Comparison of ENCODE assay signal across 8 mouse cellular contexts in genomic region chr8:120595963-120596362, GRCm38 (mm10). TPM values are rescaled to one million over a fixed set of nuclear protein-coding genes. Genes with fewer than 3 reads are reported as not detected.
DNase-seq lines count a peak whose midpoint lies in the region; ATAC-seq and TF ChIP-seq lines count a peak whose summit lies in the region.

No protein-coding gene starts in this region.

- no peak overlapping the region for H3K4me2 ChIP-seq in embryonic facial prominence, embryonic 14.5 days (ENCODE audit: low read depth, low read length)
- H3K4me2 ChIP-seq in limb, embryonic 14.5 days (replicated peaks; ENCODE audit: low read depth, low read length, severe bottlenecking) = no peak overlapping the region

- H3K9me3 ChIP-seq in embryonic facial prominence, embryonic 14.5 days (ENCODE audit: control insufficient read depth, low read length) = 0 out of 2 replicates have a peak, but pooled peaks cover 4% of the 10 kb centered on the region
- no peaks in the 10 kb centered on the region for H3K9me3 ChIP-seq in limb, embryonic 14.5 days (ENCODE audit: control insufficient read depth, low read length)

- no peaks in the 10 kb centered on the region for H3K27me3 ChIP-seq in embryonic facial prominence, embryonic 14.5 days (replicated peaks; ENCODE audit: control insufficient read depth, insufficient read depth, low read length)
- no peaks in the 10 kb centered on the region for H3K27me3 ChIP-seq in limb, embryonic 14.5 days (ENCODE audit: control insufficient read depth, insufficient read depth, low read length)

- H3K4me1 ChIP-seq in embryonic facial prominence, embryonic 14.5 days (ENCODE audit: control insufficient read depth, insufficient read depth, low read length) = peaks cover 8% of the 10 kb centered on the region; the same call in 1 of the 2 replicates
- peaks cover 3% of the 10 kb centered on the region; the same call in 1 of the 2 replicates for H3K4me1 ChIP-seq in limb, embryonic 14.5 days (ENCODE audit: control insufficient read depth, insufficient read depth, low read length)

- no peak for TF ChIP-seq POLR2A in limb, embryonic 14.5 days (IDR thresholded peaks at IDR 0.05; ENCODE audit: borderline replicate concordance, extremely low read depth, insufficient read depth, insufficient read length)

- peak; percentile 59 for DNase-seq in cerebellum, adult 11 months
- DNase-seq in left cerebral cortex, postnatal 4 days = peak; percentile 66
- no peak for DNase-seq in left cerebral cortex, postnatal 10 days (ENCODE audit: extremely low spot score in 1 of 2, low spot score in 2 of 2)
- peak; percentile 45 for DNase-seq in adrenal gland, adult 2 months
- peak; percentile 48 for DNase-seq in embryonic facial prominence, embryonic 14.5 days (ENCODE audit: low spot score)
- peak; percentile 33 for DNase-seq in limb, embryonic 14.5 days (ENCODE audit: low spot score)
- peak; percentile 84 for DNase-seq in retina, postnatal 1 day

- H3K4me3 ChIP-seq in embryonic facial prominence, embryonic 14.5 days (ENCODE audit: low read depth, low read length) = no peak overlapping the region
- H3K4me3 ChIP-seq in limb, embryonic 14.5 days (replicated peaks; ENCODE audit: low read length) = no peak overlapping the region

- H3K27ac ChIP-seq in embryonic facial prominence, embryonic 14.5 days (replicated peaks; ENCODE audit: low read depth, low read length) = no peak overlapping the region
- H3K27ac ChIP-seq in limb, embryonic 14.5 days (replicated peaks; ENCODE audit: low read depth, low read length) = no peak overlapping the region

- WGBS in embryonic facial prominence, embryonic 14.5 days = 11% methylated on average over 5 of the region's 5 CpGs
- 8% methylated on average over 5 of the region's 5 CpGs for WGBS in limb, embryonic 14.5 days

- no peak overlapping the region for H3K9ac ChIP-seq in embryonic facial prominence, embryonic 14.5 days (ENCODE audit: low read depth, low read length)
- no peak overlapping the region for H3K9ac ChIP-seq in limb, embryonic 14.5 days (ENCODE audit: low read depth, low read length, severe bottlenecking)

- no peaks in the 10 kb centered on the region for H3K36me3 ChIP-seq in embryonic facial prominence, embryonic 14.5 days (ENCODE audit: control insufficient read depth, insufficient read depth, low read length)
- H3K36me3 ChIP-seq in limb, embryonic 14.5 days (ENCODE audit: control insufficient read depth, insufficient read depth, low read length) = no peaks in the 10 kb centered on the region

- ATAC-seq in cerebellum, adult (ENCODE audit: insufficient number of reproducible peaks, low FRiP score, low TSS enrichment) = no peak
- 0 out of 2 replicates have a peak, but pooled peaks have one; percentile 19 for ATAC-seq in embryonic facial prominence, embryonic 14.5 days (ENCODE audit: low read depth)
- ATAC-seq in limb, embryonic 14.5 days (ENCODE audit: low FRiP score, low read depth) = no peak

- intact Hi-C loops in left cerebral cortex, postnatal 4 days (cut with DNase I) = loop anchor here (5.0 kb wide), 1 partner anchor 419 kb away; the partner anchor contains the start of gene Fam92b
- intact Hi-C loops in left cerebral cortex, postnatal 10 days (cut with DNase I) = loop anchor here (5.0 kb wide), 1 partner anchor 309 kb away; no protein-coding TSS in a partner anchor

RNA-seq across cellular contexts. Expression of gene Gins2, which starts 6.9 kb away (rescaled TPM):
- 1 to 10 TPM; 4.8 to 5.7 TPM for total RNA-seq in left cerebral cortex, postnatal 4 days (2021)
- 1 to 10 TPM; 2.3 to 2.9 TPM for total RNA-seq in left cerebral cortex, postnatal 10 days (2021)
- 1 to 10 TPM; 3.8 to 5.7 TPM for total RNA-seq in adrenal gland, adult 2 months (2021)
- 7.8 and 8.7 TPM in 2 replicates for polyA plus RNA-seq in adrenal gland, adult 2 months (2012; rRNA removed)
- 82.7 and 94.0 TPM in 2 replicates for polyA plus RNA-seq in embryonic facial prominence, embryonic 14.5 days (2014; fragmentation: Nextera tagmentation; extraction: Ambion mirVana)
- polyA plus RNA-seq in limb, embryonic 14.5 days (2012; rRNA removed) = 72.3 and 97.9 TPM in 2 replicates
- polyA plus RNA-seq in limb, embryonic 14.5 days (2014; fragmentation: Nextera tagmentation; extraction: Ambion mirVana) = 92.4 and 107 TPM in 2 replicates

RNA-seq across cellular contexts. Expression of gene 1190005I06Rik, which starts 51.5 kb away (rescaled TPM):
- 10 to 100 TPM in 1 of 2 experiments, 1 to 10 TPM in 1; 6.2 to 10.3 TPM for total RNA-seq in left cerebral cortex, postnatal 4 days (2021)
- total RNA-seq in left cerebral cortex, postnatal 10 days (2021) = 1 to 10 TPM; 5.2 to 7.1 TPM
- total RNA-seq in adrenal gland, adult 2 months (2021) = 10 to 100 TPM in 1 of 2 experiments, 1 to 10 TPM in 1; 7.2 to 27.6 TPM
- polyA plus RNA-seq in adrenal gland, adult 2 months (2012; rRNA removed) = 14.9 and 33.6 TPM in 2 replicates
- polyA plus RNA-seq in embryonic facial prominence, embryonic 14.5 days (2014; fragmentation: Nextera tagmentation; extraction: Ambion mirVana) = 6.9 and 7.4 TPM in 2 replicates
- polyA plus RNA-seq in limb, embryonic 14.5 days (2012; rRNA removed) = 6.4 and 6.6 TPM in 2 replicates
- 8.3 and 8.7 TPM in 2 replicates for polyA plus RNA-seq in limb, embryonic 14.5 days (2014; fragmentation: Nextera tagmentation; extraction: Ambion mirVana)

Comparison
In these comparisons a context has a peak if more than half of its experiments do, and no peak if none do; other contexts are left out.
1. DNase-seq: peak in cerebellum, adult 11 months (single experiment), left cerebral cortex, postnatal 4 days (single experiment), adrenal gland, adult 2 months (single experiment), embryonic facial prominence, embryonic 14.5 days (single experiment), limb, embryonic 14.5 days (single experiment) and retina, postnatal 1 day (single experiment); none in left cerebral cortex, postnatal 10 days (0 of 2).